Comparison of ENCODE assay signal across 16 mouse cellular contexts in the genomic region with DNA sequence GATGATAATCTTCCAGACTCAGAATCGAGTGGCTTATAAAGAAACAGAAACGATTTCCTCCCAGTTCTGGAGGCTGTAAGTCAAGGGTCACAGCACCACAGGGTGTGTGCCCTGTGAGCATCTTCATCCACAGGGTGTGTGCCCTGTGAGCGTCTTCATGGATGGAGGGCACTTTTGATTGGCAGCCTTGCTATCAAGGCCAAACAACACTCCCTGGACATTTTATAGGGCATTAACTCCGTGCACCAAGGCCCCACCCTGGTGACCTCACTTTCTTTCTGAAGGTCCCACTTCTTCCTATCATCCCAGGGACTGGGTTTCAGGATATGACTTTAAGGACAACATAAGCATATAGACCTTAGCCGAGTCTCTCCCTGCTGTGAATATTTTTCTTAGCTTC.
"Had no signal": no experiment of that assay in that cellular context is flagged by ENCODE, and none has a peak within 500 bp of the region (broad histone marks: within the 10 kb centered on the region; RNA-seq: fewer than 3 reads in every experiment).

No protein-coding gene starts in this region.

- H3K9me3 ChIP-seq: limb, embryonic 13.5 days; liver, embryonic 15.5 days; midbrain, embryonic 12.5 days; stomach, embryonic 15.5 days had no signal

- H3K4me1 ChIP-seq: limb, embryonic 13.5 days had no signal

- H3K27ac ChIP-seq: hindbrain, embryonic 14.5 days; limb, embryonic 13.5 days; liver, embryonic 15.5 days; midbrain, embryonic 12.5 days; stomach, embryonic 15.5 days had no signal

- DNase-seq: kidney, adult 18-20 months; layer of hippocampus, adult 9-11 months; layer of hippocampus, postnatal 36 days; left cerebral cortex, postnatal 4 days; lung, adult 2 months; lung, postnatal 4 days; right cerebral cortex, postnatal 4 days; thymus, adult 2 months; thymus, postnatal 25 days had no signal

- H3K27me3 ChIP-seq: limb, embryonic 13.5 days; liver, embryonic 15.5 days; midbrain, embryonic 12.5 days; stomach, embryonic 15.5 days had no signal

- ATAC-seq: lung, postnatal 0 days had no signal

- H3K9ac ChIP-seq: hindbrain, embryonic 14.5 days; limb, embryonic 13.5 days; liver, embryonic 15.5 days; midbrain, embryonic 12.5 days; stomach, embryonic 15.5 days had no signal

- H3K4me3 ChIP-seq: limb, embryonic 13.5 days; liver, embryonic 15.5 days; midbrain, embryonic 12.5 days; myocyte; stomach, embryonic 15.5 days had no signal

- H3K36me3 ChIP-seq: limb, embryonic 13.5 days; liver, embryonic 15.5 days; midbrain, embryonic 12.5 days; stomach, embryonic 15.5 days had no signal

- H3K4me2 ChIP-seq: hindbrain, embryonic 14.5 days; limb, embryonic 13.5 days; liver, embryonic 15.5 days; midbrain, embryonic 12.5 days; stomach, embryonic 15.5 days had no signal
